Mouse (Mus musculus) hindbrain, embryonic 14.5 days (tissue): ENCODE results near the gene Aldh4a1. TPM values are rescaled to one million over a fixed set of nuclear protein-coding genes. Genes with fewer than 3 reads are reported as not detected.

ENCODE experiments used
- ATAC-seq: fragments of 200-750 bp; cut with Nextera tagmentation; 2 replicates; pipeline ENCODE4 v1.8.0; 2017; ENCODE audit warnings: moderate number of reproducible peaks, mild to moderate bottlenecking, moderate TSS enrichment, moderate library complexity; ENCODE audit not compliant: low FRiP score
- DNase-seq: peaks from one replicate; pipeline ENCODE4 v3.0.0-alpha.2; 2015; ENCODE audit warnings: low spot score
- H3K27ac ChIP-seq: fragments of 300-500 bp; sonication (generic); 2 replicates; pipeline ENCODE4 v1.5.1; 2014; ENCODE audit warnings: mild to moderate bottlenecking, moderate library complexity
- H3K27me3 ChIP-seq: fragments of 300-500 bp; sonication (generic); 2 replicates; pipeline ENCODE4 v1.6.1; 2014; ENCODE audit warnings: mild to moderate bottlenecking, low read length, mixed read lengths; ENCODE audit not compliant: control insufficient read depth, insufficient read depth
- H3K36me3 ChIP-seq: fragments of 300-500 bp; sonication (generic); replicated peaks from 2 replicates; pipeline ENCODE4 v1.6.1; 2014; ENCODE audit not compliant: control insufficient read depth, insufficient read depth
- H3K4me1 ChIP-seq: fragments of 300-500 bp; sonication (generic); replicated peaks from 2 replicates; pipeline ENCODE4 v1.6.1; 2014; ENCODE audit warnings: antibody characterized with exemption, low read length, mixed read lengths; ENCODE audit not compliant: control insufficient read depth, insufficient read depth
- H3K4me2 ChIP-seq: fragments of 300-500 bp; sonication (generic); replicated peaks from 2 replicates; pipeline ENCODE4 v1.6.1; 2014; ENCODE audit warnings: mild to moderate bottlenecking, moderate library complexity
- H3K4me3 ChIP-seq: fragments of 300-500 bp; sonication (generic); replicated peaks from 2 replicates; pipeline ENCODE4 v1.5.1; 2014; ENCODE audit warnings: mild to moderate bottlenecking, low read length
- H3K9ac ChIP-seq: fragments of 300-500 bp; sonication (generic); 2 replicates; pipeline ENCODE4 v1.6.1; 2014
- H3K9me3 ChIP-seq: fragments of 300-500 bp; sonication (generic); 2 replicates; pipeline ENCODE4 v1.6.1; 2016; ENCODE audit warnings: low read length; ENCODE audit not compliant: control insufficient read depth
- WGBS: fragments of 180-500 bp; shearing (Covaris S2); extraction: QIAGEN DNeasy Blood & Tissue Kit; methylation state at CpG from one replicate; pipeline ENCODE4 v1.1.7; 2014; 5-methylcytosine and 5-hydroxymethylcytosine counted together
- polyA plus RNA-seq: library from polyadenylated mRNA; unstranded; fragments of >200 nt; fragmentation: Nextera tagmentation; extraction: Ambion mirVana; gene quantifications from 2 replicates; pipeline ENCODE4 v1.2.1, GENCODE M21; 2014

Gene Aldh4a1
- polyA plus RNA-seq, 1 experiment from 2014 or later = 18.1 TPM

- DNase-seq (no peak), ATAC-seq (no peak)
- no peak overlapping the region for H3K27ac ChIP-seq
- no peaks in the 10 kb centered on the region for H3K27me3 ChIP-seq
- H3K9ac ChIP-seq = no peak overlapping the region
- no peaks in the 10 kb centered on the region for H3K9me3 ChIP-seq
- peaks cover 36% of the 10 kb centered on the region for H3K36me3 ChIP-seq
- peaks cover 16% of the 10 kb centered on the region for H3K4me1 ChIP-seq
- 89% methylated on average over 21 of the region's 21 CpGs for WGBS
- H3K4me2 ChIP-seq = no peak overlapping the region
- no peak overlapping the region for H3K4me3 ChIP-seq
Measured at GRCm38 (mm10) chr4:139614524-139615260, 8.0 kb upstream of the Aldh4a1 start.

DNA sequence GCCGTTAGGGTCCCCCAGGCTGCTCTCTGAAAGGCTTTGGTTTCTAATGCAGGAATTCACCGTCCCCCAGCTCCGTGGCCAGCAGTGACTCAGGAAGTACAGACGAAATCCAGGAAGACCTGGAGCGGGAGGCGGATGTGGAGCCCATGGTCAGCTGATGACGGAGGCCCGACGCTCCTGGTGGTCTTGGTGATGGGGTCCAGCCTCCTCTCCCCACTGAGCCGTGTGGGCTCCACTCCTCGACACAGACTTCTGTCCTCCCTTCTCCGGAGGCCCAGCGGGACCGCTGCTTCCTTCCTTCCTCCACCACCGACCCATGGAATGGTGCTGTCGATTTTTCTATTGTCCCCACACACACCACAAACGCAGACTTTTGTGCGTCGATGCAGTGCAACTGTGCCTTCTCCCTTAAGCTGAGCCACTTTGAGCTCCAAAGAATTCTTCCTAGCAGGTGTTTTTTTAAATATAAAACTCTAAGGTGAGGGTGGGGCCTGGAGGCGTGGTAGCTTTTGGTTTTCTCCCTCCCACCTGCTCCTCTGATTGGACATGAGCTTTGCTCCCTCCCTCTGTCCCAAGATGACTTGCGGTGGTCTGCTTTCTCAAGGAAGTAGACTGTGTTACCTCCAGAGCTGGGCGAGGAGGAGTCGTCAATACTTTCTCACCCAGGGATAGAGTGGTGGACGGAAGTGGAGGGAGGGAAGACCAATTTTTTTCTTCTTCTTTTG lies 6.2 kb upstream of the Aldh4a1 start:
- Histone ChIP-seq H3K27ac (peak overlapping the region; percentile 66; the same call in 1 of the 2 replicates), H3K36me3 (peaks cover 36% of the 10 kb centered on the region), H3K27me3 (no peaks in the 10 kb centered on the region), H3K9ac (peak overlapping the region; percentile 52), H3K4me3 (peak overlapping the region; percentile 35), H3K4me2 (peak overlapping the region; percentile 63), H3K9me3 (no peaks in the 10 kb centered on the region), H3K4me1 (peaks cover 13% of the 10 kb centered on the region)
- 7% methylated on average over 24 of the region's 24 CpGs for WGBS
- ATAC-seq (peak; percentile 68; the same call in 1 of the 2 replicates), DNase-seq (no peak)

DNA sequence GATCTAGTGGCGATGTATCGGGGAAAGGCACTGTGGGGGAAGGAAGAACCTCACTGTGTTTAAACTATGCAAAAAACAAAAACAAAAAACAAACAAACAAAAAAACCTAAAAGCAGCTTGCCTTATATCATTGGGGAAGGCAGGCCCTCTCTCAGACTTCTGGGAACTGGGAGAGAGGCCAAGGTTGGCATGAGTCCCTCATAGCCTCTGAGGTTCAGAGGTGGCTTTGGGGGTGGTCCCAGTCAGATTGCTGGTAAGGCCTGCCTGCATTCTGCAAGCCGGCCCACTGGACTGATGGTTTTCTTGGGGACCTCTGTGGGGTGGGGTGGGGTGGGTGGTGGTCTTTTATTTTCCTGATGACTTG lies 5.7 kb upstream of the Aldh4a1 start:
- peaks cover 16% of the 10 kb centered on the region for H3K4me1 ChIP-seq
- ATAC-seq = no peak; the same call in 1 of the 2 replicates

DNA sequence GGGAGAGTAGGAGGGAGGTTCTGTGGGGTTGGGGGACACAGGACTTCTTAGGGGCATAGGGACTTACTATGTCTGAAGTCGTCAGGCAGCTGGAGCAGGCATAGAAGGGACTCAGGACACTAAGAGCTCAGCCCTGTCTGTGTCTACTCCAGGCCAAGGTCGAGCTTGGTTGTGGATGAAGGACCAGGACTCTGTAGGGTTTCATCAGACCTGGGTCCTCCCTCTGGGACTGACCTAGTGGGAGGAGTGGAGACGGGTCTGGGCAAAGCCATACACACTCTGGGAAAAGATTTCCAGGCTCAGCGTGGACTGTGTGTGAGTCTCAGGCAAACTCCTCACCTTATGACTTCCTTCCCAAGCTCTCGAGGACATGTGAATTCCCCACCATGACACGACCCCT lies 2.9 kb upstream of the Aldh4a1 start:
- Histone ChIP-seq H3K36me3 (peaks cover 14% of the 10 kb centered on the region; the same call in 1 of the 2 replicates), H3K9ac (no peak overlapping the region), H3K27me3 (no peaks in the 10 kb centered on the region), H3K27ac (no peak overlapping the region), H3K9me3 (no peaks in the 10 kb centered on the region), H3K4me3 (no peak overlapping the region), H3K4me2 (no peak overlapping the region), H3K4me1 (peaks cover 33% of the 10 kb centered on the region)
- DNase-seq = no peak
- no peak for ATAC-seq
- 76% methylated on average over 6 of the region's 6 CpGs for WGBS

More for the DNA sequence above, 5.7 kb upstream of the Aldh4a1 start:
- H3K27ac ChIP-seq = peak overlapping the region; percentile 28; the same call in 1 of the 2 replicates
- H3K9me3 ChIP-seq = no peaks in the 10 kb centered on the region
- H3K36me3 ChIP-seq = peaks cover 36% of the 10 kb centered on the region
- WGBS = 35% methylated on average over 3 of the region's 3 CpGs
- H3K27me3 ChIP-seq = no peaks in the 10 kb centered on the region
- no peak for DNase-seq
- H3K9ac ChIP-seq = no peak overlapping the region
- H3K4me2 ChIP-seq = peak overlapping the region; percentile 63
- H3K4me3 ChIP-seq = no peak overlapping the region; the same call in 1 of the 2 replicates

- DNase-seq (no peak), ATAC-seq (no peak)
- Histone ChIP-seq H3K27me3 (no peaks in the 10 kb centered on the region), H3K9ac (peak overlapping the region; percentile 75), H3K4me3 (peak overlapping the region; percentile 80), H3K36me3 (no peaks in the 10 kb centered on the region; the same call in 1 of the 2 replicates), H3K4me1 (peaks cover 20% of the 10 kb centered on the region), H3K4me2 (peak overlapping the region; percentile 89), H3K9me3 (no peaks in the 10 kb centered on the region), H3K27ac (no peak overlapping the region)
- 26% methylated on average over 21 of the region's 21 CpGs for WGBS
Measured at GRCm38 (mm10) chr4:139623434-139624115, 909 bp downstream of the Aldh4a1 start.

DNA sequence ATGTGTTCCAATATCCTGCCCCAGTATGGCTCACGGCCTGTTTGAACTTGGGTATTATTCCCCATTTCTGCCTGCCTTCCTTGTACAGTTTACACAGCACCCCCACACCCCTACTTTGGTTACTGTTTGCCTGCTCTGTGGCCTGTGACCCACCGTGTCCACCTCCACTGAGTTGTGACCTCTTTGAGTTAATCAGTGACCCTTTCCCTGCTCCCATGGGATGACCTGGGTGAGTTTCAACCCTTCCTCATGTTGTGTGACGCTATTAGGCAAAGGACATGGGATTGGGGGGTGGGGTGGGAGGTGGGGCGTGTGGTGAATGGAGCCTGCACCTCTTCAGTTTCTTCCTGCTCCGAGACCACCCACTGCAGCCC lies 1.4 kb downstream of the Aldh4a1 start:
- ATAC-seq (no peak), DNase-seq (no peak)
- 52% methylated on average over 5 of the region's 5 CpGs for WGBS
- H3K4me1 ChIP-seq = peaks cover 20% of the 10 kb centered on the region
- H3K27me3 ChIP-seq = no peaks in the 10 kb centered on the region
- H3K4me2 ChIP-seq = peak overlapping the region; percentile 89
- H3K27ac ChIP-seq = no peak overlapping the region
- H3K36me3 ChIP-seq = no peaks in the 10 kb centered on the region; the same call in 1 of the 2 replicates
- H3K9me3 ChIP-seq = no peaks in the 10 kb centered on the region
- peak overlapping the region; percentile 80 for H3K4me3 ChIP-seq
- peak overlapping the region; percentile 75 for H3K9ac ChIP-seq

DNA sequence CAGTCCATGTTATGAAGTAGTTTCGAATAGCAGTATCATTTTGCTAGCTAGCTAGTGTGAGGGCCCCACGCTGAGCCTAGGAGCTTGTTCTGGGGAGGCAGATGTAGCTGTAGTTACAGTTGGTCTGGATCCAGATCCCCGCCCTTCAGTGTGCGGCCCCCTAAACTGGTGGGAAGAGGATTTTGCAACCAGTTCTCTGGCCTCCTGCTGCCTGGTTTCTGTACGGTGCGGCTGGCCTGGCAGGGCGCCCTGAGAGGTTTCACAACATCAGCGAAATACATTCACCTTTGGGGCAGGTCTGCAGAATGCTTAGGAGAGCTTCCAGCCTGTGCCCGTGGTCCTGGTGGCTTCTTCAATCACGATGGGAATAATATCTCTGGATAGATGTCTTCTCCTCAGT lies 2.0 kb downstream of the Aldh4a1 start:
- ATAC-seq (no peak), DNase-seq (no peak)
- Histone ChIP-seq H3K4me1 (peaks cover 20% of the 10 kb centered on the region), H3K4me3 (no peak overlapping the region), H3K9me3 (no peaks in the 10 kb centered on the region), H3K9ac (peak overlapping the region; percentile 75; the same call in 1 of the 2 replicates), H3K27me3 (no peaks in the 10 kb centered on the region), H3K36me3 (no peaks in the 10 kb centered on the region; the same call in 1 of the 2 replicates), H3K27ac (no peak overlapping the region), H3K4me2 (peak overlapping the region; percentile 89)
- WGBS = 78% methylated on average over 10 of the region's 10 CpGs

DNA sequence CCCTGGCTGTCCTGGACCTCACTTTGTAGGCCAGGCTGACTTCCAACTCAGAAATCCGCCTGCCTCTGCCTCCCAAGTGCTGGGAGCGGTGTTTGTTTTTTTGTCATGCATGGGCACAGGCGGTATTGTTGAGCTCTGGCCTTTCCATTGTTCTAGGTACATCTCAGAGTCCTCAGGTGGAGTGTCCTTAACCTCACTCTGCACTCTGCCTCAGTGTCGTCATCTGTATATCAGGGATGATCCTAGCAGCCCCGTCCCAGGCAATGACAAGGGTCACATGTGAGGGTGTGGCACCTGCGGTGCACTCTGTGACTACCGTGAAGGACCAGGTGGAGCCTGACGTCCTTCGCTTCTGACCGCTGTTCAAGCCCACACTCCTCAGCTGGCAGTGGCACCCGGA lies 4.7 kb downstream of the Aldh4a1 start:
- 96% methylated on average over 11 of the region's 11 CpGs for WGBS
- ATAC-seq (no peak), DNase-seq (no peak)
- H3K4me2 ChIP-seq = no peak overlapping the region
- no peak overlapping the region for H3K4me3 ChIP-seq
- no peak overlapping the region for H3K9ac ChIP-seq
- H3K27ac ChIP-seq = no peak overlapping the region
- no peaks in the 10 kb centered on the region; the same call in 1 of the 2 replicates for H3K36me3 ChIP-seq
- peaks cover 18% of the 10 kb centered on the region for H3K4me1 ChIP-seq
- H3K9me3 ChIP-seq = no peaks in the 10 kb centered on the region
- H3K27me3 ChIP-seq = no peaks in the 10 kb centered on the region

- Histone ChIP-seq H3K36me3 (peaks cover under 1% of the 10 kb centered on the region), H3K27me3 (no peaks in the 10 kb centered on the region), H3K27ac (no peak overlapping the region), H3K4me2 (no peak overlapping the region), H3K4me3 (no peak overlapping the region), H3K9me3 (no peaks in the 10 kb centered on the region), H3K9ac (no peak overlapping the region), H3K4me1 (0 out of 2 replicates have a peak, but pooled peaks cover 4% of the 10 kb centered on the region)
- no peak for ATAC-seq
- WGBS = 77% methylated on average over 10 of the region's 10 CpGs
- DNase-seq = no peak
Measured at GRCm38 (mm10) chr4:139630171-139630570, 7.5 kb downstream of the Aldh4a1 start.
